Mouse (Mus musculus) kidney, adult 11 months (tissue): Measurements from ENCODE around the gene Man2a2.
"Not testable (repeated sequence)": the region's sequence is repeated elsewhere in the genome, so short reads cannot be mapped to it uniquely, and the experiment has no call there.

Experiments
- DNase-seq: peaks from one replicate; pipeline ENCODE4 v3.0.0; 2022

Gene Man2a2

GRCm38 (mm10) chr7:80398654-80399444 is 27.7 kb upstream of the Man2a2 start:
- DNase-seq, result no peak

- no peak for DNase-seq
Observed at GRCm38 (mm10) chr7:80397986-80398385, 26.8 kb upstream of the Man2a2 start.

- DNase-seq, result not testable (repeated sequence)
Observed at GRCm38 (mm10) chr7:80396427-80396826, 25.3 kb upstream of the Man2a2 start.

GRCm38 (mm10) chr7:80394600-80394999 is 23.4 kb upstream of the Man2a2 start:
- DNase-seq, result no peak

- no peak for DNase-seq
Observed at GRCm38 (mm10) chr7:80392119-80392518, 20.9 kb upstream of the Man2a2 start.

- peak; percentile 62 for DNase-seq
Observed at GRCm38 (mm10) chr7:80387633-80388543, 16.7 kb upstream of the Man2a2 start, which contains the start of gene Fes. Fes (minus strand) TSS chr7:80387946.

- DNase-seq, result no peak
Observed at GRCm38 (mm10) chr7:80387033-80387632, 16.0 kb upstream of the Man2a2 start.

- peak; percentile 79 for DNase-seq
Observed at GRCm38 (mm10) chr7:80386235-80386930, 15.2 kb upstream of the Man2a2 start.

GRCm38 (mm10) chr7:80382919-80383318 is 11.7 kb upstream of the Man2a2 start:
- DNase-seq, result no peak

GRCm38 (mm10) chr7:80379531-80379930 is 8.4 kb upstream of the Man2a2 start:
- no peak for DNase-seq

- peak; percentile 61 for DNase-seq
Observed at GRCm38 (mm10) chr7:80377471-80377870, 6.3 kb upstream of the Man2a2 start.

- no peak for DNase-seq
Observed at GRCm38 (mm10) chr7:80376192-80376591, 5.0 kb upstream of the Man2a2 start.

GRCm38 (mm10) chr7:80375376-80376039 is 4.3 kb upstream of the Man2a2 start:
- no peak for DNase-seq

GRCm38 (mm10) chr7:80374733-80375132 is 3.6 kb upstream of the Man2a2 start:
- DNase-seq, result no peak

GRCm38 (mm10) chr7:80374280-80374679 is 3.1 kb upstream of the Man2a2 start:
- no peak for DNase-seq

GRCm38 (mm10) chr7:80373850-80374249 is 2.7 kb upstream of the Man2a2 start:
- no peak for DNase-seq

- DNase-seq, result no peak
Observed at GRCm38 (mm10) chr7:80373352-80373751, 2.2 kb upstream of the Man2a2 start.

- no peak for DNase-seq
Observed at GRCm38 (mm10) chr7:80372667-80373066, 1.5 kb upstream of the Man2a2 start.

- DNase-seq, result no peak
Observed at GRCm38 (mm10) chr7:80372166-80372565, 991 bp upstream of the Man2a2 start.

GRCm38 (mm10) chr7:80370649-80371040 is 530 bp downstream of the Man2a2 start:
- peak; percentile 81 for DNase-seq

- no peak for DNase-seq
Observed at GRCm38 (mm10) chr7:80369967-80370431, 1.2 kb downstream of the Man2a2 start.

- no peak for DNase-seq
Observed at GRCm38 (mm10) chr7:80369461-80369860, 1.7 kb downstream of the Man2a2 start.
